Mouse (Mus musculus) spleen, postnatal 10 days (tissue): ENCODE measurements around the gene Gm20532.

Experiments
- DNase-seq, 2 experiments: peaks; one replicate each; pipeline ENCODE4 v3.0.0; 2021 to 2022; ENCODE audit warnings: low spot score in 2 of 2

The Gm20532 gene

DNA sequence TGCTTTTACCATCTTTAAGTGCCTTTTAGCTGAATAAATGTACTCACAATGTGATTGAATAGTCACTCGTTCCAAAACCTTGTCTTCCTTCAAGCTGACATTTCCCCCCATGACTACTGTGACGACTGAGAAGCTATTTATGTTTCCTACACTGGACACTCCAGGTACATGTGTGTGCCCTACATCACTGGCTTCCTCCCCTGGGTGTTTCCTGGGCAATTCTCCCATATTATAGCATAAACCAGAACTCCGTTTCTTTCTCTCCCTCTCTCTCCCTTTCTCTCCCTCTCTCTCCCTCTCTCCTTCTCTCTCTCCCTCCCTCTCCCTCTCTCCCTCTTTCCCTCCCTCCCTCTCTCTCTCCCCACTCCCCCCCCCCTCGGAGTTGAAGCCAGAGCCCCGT, 12.6 kb upstream of the Gm20532 start:
- DNase-seq, result no peak

DNA sequence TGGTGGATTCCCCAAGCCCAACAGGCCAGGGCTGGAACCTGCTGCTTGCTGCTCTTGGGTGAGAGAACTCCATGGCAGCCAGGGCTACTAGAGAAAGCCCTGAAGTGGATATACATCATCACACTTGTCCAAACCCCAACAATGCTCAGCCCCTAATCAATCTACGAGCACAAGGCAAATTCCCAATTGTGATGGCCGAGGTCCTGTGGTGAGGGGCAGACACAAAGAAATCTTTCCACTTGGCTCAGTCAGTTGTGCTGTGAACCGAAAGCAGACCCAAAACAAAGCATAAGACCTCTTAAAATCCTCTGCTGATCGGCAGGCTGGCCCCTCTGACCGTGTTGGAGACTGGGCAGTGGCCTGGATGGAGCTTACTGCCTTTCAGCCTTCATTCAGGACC, 11.6 kb upstream of the Gm20532 start:
- DNase-seq, result no peak

DNA sequence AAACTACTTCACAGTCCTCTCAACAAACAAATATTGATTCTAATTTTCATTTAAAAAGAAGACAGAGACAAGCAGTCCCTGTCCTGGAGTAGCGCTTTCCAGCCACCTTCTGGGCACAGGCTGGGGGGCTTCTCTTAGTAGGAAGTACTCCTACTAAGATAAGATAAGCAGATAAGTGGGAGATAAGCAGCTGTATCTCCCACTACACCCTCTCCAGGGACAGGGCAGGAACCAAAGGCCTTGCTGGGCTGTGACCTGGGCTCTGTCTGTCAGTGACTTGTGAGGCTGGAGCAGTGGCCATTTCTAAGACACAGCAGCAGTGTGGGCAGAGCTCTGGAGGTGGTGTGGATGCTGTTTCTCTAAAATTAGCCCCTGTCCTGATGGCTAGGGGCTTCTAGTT, 11.1 kb upstream of the Gm20532 start:
- no peak for DNase-seq

DNA sequence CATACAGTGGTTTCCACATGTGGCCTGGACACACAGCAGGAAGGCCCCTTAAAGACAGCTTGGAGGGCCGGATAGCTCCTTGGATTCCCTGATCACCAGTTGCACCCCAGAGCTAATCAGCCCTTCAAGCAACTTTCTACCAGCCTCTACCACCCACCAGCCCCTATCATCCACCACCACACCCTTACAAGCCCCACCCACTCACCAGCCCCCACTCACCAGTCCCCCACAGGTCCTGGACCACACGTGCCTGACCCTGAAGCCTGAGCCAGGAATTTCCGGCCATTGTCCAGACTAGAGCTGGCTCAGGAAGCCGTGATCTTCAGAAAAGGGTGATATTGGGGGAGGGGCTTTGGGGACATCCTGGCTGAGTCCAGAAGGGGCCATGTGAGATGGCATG, 10.6 kb upstream of the Gm20532 start:
- DNase-seq, result no peak

DNA sequence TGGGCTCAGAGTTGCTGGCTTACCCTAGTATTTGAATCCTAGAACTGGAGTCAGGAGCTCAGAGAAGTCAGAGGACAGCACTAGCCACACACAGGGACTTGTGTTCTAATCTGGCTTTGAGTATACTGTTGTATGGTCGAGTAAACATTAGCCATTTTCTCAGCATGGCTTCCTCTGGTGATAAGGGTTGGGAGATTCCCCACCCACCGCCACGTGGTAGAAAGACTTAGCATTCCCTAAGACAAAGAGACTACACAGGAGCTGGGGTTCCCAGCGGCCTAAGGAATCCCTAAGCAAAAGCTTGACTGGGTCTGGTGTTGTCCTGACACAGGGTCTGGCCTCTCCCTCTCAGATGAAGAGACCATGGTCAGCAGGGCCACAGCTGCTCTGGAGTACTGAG, 10.0 kb upstream of the Gm20532 start:
- no peak for DNase-seq

DNA sequence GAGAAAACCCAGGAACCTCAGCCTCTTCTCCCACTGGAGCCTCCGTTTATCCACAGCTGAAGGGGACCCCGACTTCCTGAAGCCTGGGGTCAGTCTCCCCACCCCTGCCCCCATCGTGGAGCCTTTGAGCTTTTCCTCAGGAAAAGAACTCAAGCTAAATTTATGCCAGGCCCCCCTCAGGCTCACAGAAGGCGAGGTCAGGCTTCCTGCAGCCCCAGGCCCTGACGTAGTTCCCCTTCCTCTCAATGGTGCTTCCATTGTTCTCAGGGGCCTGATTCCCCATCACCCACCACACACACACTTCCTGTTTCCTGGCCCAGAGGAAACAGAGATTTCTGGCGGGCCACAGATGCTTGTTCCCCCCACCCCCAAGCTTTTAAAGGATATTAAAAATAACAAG, 8.1 kb upstream of the Gm20532 start:
- no peak for DNase-seq

DNA sequence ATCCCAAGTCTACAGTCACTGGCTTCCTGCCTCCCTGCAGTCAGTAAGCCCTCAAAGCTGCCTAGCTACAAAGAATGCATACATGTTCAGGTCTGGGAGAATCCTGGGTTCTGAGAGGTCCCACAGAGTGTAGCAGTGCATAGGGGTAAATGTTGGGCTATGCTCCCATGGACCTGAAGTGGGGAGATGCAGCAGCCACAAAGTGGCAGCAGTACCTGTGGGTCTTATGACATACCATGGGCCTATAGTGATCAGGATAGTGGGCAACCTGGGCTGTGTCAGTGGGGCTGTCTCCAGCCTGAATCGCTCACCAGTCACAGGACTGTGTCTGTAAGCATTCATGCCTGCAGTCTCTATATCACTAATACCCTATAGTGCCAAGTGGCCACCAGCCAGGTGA, 6.7 kb upstream of the Gm20532 start, which contains the start of gene Egfl7:
TSS of gene Egfl7 (plus strand) at position 301 of the 400 bp plus-strand sequence.
- no peak for DNase-seq

DNA sequence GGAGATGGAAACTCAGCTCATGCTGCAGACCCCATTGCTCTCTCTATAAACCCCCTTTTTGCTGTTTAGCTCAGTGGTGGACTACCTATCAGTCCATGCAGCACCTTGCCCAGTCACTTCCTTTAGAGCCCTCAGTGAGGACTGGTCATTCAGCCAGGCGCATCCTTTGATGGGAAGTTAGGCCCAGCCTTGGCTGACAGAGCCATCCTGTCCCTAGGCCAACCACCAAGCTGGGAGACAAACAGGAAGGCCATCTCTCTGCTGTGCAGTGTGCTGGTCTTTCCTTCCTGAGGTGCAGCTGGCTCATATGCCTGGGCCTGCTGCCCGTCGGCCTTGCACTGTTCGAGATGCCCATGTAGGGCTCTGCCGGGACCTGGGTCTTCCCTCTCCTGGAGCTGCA, 5.7 kb upstream of the Gm20532 start:
- no peak for DNase-seq

DNA sequence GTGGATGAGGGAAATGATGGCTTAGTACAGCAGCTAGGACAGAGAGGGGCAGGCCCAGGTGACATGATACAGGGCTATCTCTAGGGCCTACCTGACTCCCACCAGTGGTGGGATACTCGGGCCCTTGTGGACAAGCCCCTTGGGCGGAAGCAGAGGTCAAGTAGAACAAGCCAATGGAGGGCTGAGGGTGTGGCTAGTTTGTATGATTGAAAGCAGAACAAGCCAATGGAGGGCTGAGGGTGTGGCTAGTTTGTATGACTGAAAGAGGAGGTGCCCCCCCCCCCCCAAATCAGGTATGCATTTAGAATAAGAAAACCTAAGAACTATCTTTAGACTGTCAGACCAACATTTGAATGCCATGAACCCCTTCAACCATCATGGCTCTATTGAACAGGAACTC, 4.2 kb upstream of the Gm20532 start:
- peak in 1 of 2 experiments; percentile 45 for DNase-seq

DNA sequence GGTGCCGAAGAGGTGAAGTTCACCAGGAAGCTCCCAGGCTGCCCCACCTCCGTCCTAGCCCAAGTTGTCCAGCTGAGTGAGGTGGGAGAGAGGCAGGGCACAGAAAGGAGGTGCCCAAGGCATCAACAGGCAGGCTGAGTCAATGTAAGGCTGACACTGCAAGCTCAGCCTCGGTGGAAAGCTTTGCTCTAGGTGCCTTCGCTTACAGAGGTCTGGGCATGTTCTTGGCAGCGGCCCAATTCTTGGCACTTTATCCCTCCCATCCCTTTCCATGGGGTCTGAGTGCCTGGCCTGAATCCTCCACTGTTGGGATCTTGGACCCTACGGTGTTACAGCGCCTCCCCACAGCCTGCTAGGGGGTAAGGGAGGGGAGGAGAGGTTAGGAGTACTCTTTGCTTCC, 3.7 kb upstream of the Gm20532 start:
- DNase-seq, result no peak

DNA sequence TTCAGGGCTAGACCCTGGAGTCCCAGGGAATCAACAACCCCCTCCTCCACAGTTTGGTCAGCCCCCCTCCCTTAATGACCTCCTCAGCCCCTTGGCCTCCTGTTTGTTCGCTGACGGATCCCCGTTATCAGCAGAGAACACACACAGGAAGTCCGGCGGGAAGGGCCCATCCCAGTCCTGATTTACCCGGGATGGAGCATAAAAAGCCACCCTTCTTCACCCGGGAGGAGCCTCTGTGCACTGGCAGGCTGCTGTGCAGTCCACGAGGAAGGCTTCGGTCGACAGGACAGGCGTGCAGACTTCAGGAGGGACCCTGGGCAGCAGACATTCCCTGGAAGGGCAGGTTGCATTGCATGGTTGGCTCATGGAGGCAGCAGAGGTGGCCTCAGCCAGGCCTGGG, 2.8 kb upstream of the Gm20532 start:
- no peak for DNase-seq

DNA sequence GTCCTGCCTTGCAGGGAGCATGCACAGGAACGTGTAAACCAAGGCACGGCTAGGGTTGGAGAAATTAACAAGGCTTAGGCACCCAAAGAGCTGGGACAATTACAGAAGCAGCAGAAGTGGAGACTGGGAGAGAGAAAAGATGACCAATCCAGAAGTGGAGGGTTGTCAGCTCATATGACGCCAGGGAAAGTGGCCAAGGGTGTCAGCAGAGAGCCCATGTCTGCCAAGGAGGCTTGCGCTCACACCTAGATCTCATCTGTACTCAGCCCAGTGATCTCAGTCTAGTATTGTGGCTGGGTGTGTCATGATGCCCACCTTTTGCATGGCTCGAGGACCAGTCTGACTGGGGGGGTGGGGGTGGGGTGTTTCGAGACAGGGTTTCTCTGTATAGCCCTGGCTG, 726 bp upstream of the Gm20532 start:
- no peak for DNase-seq

DNA sequence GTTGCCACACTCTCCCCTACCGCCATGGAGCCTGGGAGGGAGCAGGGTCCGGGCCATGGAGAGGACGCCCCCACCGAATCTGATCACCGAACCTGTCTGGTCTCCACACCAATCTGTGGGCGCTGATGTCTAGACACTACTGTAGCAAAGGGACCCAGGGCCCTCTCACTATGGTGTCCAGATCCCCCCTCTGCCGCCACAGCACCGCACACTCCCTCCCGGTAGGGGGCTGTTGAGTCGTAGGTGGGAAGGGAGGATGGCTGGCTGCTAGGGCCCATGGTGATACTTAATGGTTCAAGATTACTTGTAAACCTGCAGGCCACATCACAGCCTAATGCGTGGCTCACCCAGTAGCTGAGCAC, 586 bp downstream of the Gm20532 start:
- peak in 1 of 2 experiments; percentile 40 for DNase-seq

DNA sequence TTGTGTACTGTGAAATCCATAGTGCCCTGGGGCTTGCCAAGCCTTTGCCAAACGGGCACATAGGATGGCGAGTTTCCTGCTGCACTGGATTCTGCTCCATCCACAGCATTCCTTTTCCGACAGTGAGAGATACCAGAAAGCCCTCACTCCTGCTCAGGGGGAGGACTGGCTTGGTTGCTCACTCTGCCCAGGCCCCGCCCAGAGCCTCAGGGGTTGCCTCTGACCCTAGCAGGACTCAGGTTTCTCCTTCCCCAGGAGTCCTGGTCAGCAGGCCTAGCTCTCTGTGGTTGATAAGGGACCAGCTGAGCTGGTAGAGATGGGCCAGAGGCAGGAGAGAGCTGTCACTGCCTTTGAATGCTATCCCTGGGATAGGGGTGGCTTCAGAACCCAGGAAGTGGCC, 2.1 kb downstream of the Gm20532 start:
- no peak for DNase-seq

DNA sequence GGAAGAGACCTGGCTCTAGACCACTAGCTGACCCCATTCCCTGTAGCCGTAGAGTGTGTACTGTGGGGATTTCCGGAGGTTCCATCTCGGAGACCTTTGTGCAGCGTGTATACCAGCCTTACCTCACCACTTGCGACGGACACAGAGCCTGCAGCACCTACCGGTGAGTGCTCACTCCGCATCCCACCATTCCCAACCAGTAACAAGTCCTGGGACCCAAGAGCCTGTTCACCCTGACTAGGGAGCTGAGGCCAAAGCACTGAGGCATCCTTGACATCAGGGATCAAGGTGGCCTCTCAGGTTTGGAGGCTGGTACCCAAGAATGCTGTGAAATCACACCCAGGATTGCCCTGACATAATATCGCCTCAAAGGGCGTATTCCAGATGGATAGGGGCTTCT, 2.8 kb downstream of the Gm20532 start:
- no peak for DNase-seq

DNA sequence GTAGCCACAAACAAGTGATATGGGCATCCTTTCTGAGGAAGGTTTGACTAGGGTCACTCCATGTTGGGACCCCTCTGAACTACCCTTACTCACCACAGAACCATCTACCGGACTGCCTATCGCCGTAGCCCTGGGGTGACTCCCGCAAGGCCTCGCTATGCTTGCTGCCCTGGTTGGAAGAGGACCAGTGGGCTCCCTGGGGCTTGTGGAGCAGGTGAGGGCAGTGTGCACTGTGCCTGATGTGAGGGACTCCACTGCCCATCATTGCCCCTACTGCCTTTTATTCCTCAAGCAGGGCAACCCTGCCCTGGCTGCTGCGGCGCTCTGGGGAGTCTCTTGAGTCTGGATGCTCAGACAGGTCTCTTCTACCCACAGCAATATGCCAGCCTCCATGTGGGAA, 3.8 kb downstream of the Gm20532 start:
- no peak for DNase-seq

DNA sequence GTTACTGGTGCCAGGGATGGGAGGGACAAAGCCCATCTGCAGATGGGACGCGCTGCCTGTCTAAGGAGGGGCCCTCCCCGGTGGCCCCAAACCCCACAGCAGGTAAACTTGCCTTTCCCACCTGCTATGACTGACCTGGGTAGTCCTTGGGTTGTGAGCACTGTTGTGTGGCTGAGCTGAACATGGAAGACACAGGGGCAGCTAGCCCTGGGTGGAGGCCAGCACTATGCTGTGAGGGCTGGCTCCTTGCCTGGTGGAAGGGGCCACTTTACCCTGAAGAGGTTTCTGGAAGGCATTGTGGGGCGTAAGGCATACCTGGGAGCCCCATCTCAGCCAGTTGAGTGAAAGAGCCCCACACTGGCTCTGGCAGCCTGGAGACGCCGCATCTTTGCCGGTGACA, 4.5 kb downstream of the Gm20532 start:
- DNase-seq, result no peak

DNA sequence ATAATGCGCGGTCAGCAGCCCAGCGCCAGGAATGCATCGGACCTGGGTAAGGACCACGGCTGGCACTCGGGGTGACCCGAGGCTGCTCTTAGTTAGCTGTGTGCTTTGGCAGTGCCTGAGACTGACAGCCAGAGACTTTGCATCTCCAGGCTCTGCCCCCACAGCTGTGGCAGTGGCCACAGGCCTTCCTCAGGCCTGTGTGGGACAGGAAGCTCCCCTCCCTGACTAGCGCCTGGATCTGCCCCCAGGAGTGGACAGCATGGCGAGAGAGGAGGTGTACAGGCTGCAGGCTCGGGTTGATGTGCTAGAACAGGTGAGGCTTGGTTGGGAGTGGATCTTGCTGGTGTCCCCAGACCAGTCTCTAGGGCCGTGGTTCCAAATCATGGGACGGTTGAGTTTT, 5.0 kb downstream of the Gm20532 start:
- no peak for DNase-seq

DNA sequence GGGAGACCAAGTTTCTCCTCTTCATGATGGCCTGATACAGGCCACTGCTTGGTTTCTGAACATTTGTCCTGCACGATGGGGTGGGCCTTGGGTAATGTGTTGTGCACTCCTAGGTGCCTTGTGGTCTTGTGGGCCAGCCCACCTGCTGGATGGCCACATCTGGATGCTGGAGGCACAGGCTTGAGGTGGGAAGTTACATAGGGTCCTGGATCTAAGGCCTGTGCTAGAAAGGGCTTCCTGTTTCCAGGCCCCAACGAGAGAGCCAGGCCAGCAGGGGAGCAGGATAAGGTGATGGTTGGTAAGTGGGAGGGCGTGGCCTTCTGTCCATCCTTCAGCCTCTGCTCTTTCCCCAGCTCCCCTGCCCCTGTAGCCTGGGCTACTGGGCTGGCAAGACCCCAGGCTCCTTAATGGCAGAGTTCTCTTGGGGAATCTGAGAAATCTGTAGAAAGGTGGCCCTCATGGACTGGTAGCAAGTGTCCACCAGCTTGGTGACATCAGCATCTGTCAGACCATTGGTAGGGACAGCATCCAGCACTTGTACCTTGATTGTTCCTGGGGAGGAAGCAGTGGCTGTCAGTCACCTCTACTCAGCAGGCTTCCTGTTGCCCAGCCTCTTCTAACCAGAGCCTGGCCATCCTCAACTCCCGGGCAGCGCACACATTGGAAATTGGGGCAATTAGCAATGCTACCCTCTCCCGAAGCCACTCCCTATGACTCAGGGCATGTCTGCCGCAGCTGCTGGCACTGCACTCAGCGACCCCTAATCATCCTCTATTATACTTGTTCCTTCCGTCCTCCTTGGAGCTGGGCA, 7.0 kb downstream of the Gm20532 start:
- no peak for DNase-seq

DNA sequence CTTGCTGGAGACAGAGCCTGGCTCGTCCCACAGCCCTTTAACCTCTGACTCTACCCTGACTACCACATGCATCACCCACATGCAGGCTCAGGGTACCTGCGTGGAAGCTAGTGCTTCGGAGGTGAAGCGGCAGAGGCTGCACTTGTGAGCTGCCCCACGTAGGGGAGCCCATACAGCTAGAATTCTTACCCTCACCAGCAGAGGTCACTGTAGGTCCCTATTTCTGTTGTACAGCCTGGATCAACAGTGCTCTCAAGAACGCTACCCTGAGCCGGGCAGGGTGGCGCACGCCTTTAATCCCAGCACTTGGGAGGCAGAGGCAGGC, 7.5 kb downstream of the Gm20532 start:
- peak in 1 of 2 experiments; percentile 74 for DNase-seq

DNA sequence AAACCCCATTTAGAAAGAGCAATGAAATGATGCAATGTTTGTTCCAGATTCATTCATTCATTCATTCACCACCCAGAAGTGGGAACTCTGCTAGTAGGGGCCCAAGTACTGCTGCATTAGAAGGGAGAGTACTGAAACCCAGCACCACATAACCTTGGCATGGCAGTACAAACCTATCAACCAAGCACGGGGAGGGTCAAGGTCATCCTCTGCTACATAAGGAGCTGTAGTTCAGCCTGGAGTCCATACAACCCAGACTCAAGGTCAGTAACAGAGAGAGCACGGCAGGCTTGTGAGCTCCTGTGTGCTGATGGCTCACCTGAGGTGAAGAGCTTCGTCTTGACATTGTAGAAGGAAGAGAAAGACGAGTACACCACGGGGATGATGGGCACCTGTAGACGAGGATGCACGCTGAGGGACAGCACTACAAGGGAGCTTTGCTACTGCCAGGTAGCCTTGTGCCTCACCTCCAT, 8.1 kb downstream of the Gm20532 start:
- DNase-seq, result no peak

DNA sequence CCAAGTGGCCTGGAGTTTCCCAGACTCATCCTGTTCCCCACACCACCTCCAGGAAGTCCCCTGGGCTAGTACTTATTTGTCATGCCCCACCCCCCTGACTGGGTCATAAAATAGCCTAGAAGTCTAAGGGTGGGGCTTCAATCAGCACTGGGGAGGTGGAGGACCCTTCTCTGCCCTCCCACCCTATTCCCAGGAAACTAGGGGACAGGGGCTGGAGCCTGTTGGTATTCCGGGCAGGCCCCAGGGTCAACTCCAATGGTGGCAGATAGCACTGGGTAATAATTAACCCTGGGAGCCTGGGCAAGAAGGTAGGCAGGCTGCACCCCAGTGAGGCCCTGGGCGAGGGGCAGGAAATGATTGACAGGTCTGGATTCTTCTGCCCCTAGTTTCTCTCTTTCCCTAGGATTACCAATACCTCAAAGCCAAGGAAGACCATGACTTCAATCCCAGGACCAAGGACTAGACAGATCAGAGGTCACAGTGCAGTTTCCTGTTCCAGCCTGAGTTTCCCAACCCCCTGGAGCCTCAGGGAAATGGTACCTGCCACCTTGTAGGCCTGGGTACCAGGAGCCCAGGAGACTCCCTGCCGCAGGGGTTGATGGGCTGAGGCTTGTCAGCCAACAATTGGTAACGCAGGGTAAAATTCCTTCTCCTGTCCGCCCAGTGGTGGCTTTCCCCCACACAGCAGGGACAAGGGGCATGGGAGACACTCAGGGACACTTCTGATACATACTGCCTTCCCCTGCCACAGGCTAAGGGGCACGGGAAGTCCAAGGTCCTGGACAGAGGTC, 8.7 kb downstream of the Gm20532 start:
- DNase-seq, result no peak

DNA sequence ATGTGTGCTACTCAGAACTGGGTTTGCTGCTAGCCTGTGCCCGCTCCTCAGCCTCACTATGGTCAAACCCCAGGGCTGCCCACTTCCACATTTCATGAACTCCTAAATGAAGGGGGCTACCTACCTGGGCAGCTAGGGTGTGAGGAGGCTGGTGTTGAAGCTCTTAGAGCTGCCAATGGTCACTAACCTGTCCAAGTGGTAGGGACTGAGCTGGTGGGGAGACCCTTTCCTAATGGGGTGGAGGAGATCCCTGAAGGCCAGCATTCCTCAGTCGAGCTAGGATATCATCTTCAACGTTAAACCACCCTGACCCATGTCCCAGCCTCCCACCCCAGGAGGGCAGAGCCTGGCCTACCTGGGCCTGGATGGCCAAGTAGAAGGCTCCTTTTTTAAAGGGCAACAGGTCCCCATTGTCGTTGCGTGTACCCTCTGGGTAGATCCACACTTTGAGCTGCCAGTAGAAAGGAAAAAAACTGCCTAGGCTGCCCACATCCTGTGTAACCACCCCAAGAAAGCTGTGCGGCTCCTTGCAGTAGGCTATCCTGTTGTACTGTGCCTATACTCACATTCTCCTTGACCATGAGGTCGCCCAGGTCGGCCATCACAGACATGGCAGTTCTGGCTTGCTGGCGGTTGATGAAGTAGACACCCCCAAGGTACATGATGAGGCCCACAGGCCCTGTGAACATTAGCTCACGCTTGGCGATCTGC, 9.4 kb downstream of the Gm20532 start:
- no peak for DNase-seq
